In the genomic region with DNA sequence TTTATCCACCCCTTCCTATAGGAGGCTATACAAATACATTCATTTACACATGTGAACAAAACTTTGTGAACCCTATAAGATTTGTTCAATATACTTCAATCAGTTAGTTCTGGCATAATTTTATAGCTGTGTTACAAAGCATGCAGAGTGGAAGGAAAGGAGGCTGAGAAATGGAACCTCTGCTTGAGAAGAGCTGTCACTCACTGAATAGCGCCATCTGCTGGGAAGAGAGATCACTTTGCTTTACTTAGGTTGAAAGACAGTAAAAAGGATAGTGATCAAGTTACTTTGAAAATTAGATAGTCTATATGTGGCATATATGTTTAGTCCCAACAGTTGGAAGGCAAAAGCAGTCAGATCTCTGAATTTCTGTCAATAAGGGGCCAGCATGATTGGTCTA, we compare ENCODE assay signal across 8 mouse cellular contexts.
DNase-seq lines count a peak whose midpoint lies in the region; ATAC-seq and TF ChIP-seq lines count a peak whose summit lies in the region.
"Had no signal": no experiment of that assay in that cellular context is flagged by ENCODE, and none has a peak within 500 bp of the region (broad histone marks: within the 10 kb centered on the region; RNA-seq: fewer than 3 reads in every experiment).

No protein-coding gene starts in this region.

- WGBS in kidney, postnatal 0 days = 26% methylated on average over 1 of the region's 1 CpGs
- WGBS in kidney, embryonic 15.5 days = 30% methylated on average over 1 of the region's 1 CpGs
- 29% methylated on average over 1 of the region's 1 CpGs for WGBS in midbrain, embryonic 14.5 days

- no peaks in the 10 kb centered on the region for H3K9me3 ChIP-seq in kidney, postnatal 0 days (replicated peaks; ENCODE audit: low read length)
- H3K9me3 ChIP-seq in kidney, embryonic 15.5 days (replicated peaks) = no peaks in the 10 kb centered on the region
- H3K9me3 ChIP-seq in MEL (replicated peaks; ENCODE audit: insufficient read depth, low read length) = no peaks in the 10 kb centered on the region
- no peaks in the 10 kb centered on the region for H3K9me3 ChIP-seq in midbrain, embryonic 14.5 days (ENCODE audit: control insufficient read depth, low read length)
- H3K9me3 ChIP-seq: embryonic facial prominence, embryonic 13.5 days had no signal

- no peak overlapping the region for H3K27ac ChIP-seq in kidney, postnatal 0 days
- H3K27ac ChIP-seq in kidney, embryonic 15.5 days = no peak overlapping the region
- H3K27ac ChIP-seq in MEL (ENCODE audit: control insufficient read depth, low read depth, low read length) = no peak overlapping the region
- H3K27ac ChIP-seq in midbrain, embryonic 14.5 days (replicated peaks; ENCODE audit: low read depth, low read length) = no peak overlapping the region
- H3K27ac ChIP-seq: embryonic facial prominence, embryonic 13.5 days had no signal

- no peak for TF ChIP-seq EP300 in MEL (IDR thresholded peaks at IDR 0.05; ENCODE audit: low read depth in 1 of 2, low read length in 2 of 2)

- peak; percentile 52 for DNase-seq in kidney, postnatal 0 days (ENCODE audit: low spot score)
- peak; percentile 49 for DNase-seq in MEL (ENCODE audit: low read depth, low spot score)
- peak; percentile 88 for DNase-seq in brain, embryonic 14.5 days (ENCODE audit: low read depth)
- peak; percentile 18 to 37 for DNase-seq in kidney, postnatal 4 days
- peak; percentile 91 for DNase-seq in midbrain, embryonic 14.5 days
- no peak for DNase-seq in spleen, adult 12 weeks (ENCODE audit: low spot score)

- no peak overlapping the region for H3K4me3 ChIP-seq in kidney, postnatal 0 days (replicated peaks; ENCODE audit: low read depth, low read length)
- H3K4me3 ChIP-seq in kidney, embryonic 15.5 days (replicated peaks) = no peak overlapping the region
- no peak overlapping the region for H3K4me3 ChIP-seq in MEL (ENCODE audit: control insufficient read depth in 1 of 2, insufficient read depth in 1 of 2, low read depth in 2 of 2, low read length in 2 of 2)
- no peak overlapping the region for H3K4me3 ChIP-seq in midbrain, embryonic 14.5 days (replicated peaks; ENCODE audit: low read depth, low read length)
- H3K4me3 ChIP-seq: embryonic facial prominence, embryonic 13.5 days had no signal

- no peaks in the 10 kb centered on the region for H3K4me1 ChIP-seq in kidney, postnatal 0 days (replicated peaks; ENCODE audit: insufficient read depth, low read length)
- no peaks in the 10 kb centered on the region for H3K4me1 ChIP-seq in kidney, embryonic 15.5 days
- H3K4me1 ChIP-seq in MEL (ENCODE audit: control insufficient read depth in 1 of 2, insufficient read depth in 2 of 2, low read length in 2 of 2) = no peaks in the 10 kb centered on the region
- no peaks in the 10 kb centered on the region for H3K4me1 ChIP-seq in midbrain, embryonic 14.5 days (ENCODE audit: control insufficient read depth, insufficient read depth, low read length)
- H3K4me1 ChIP-seq: embryonic facial prominence, embryonic 13.5 days had no signal

- H3K79me2 ChIP-seq in MEL (ENCODE audit: control insufficient read depth, insufficient read depth, low read length, poor library complexity) = no peaks in the 10 kb centered on the region

- no peak for TF ChIP-seq POLR2A in MEL (IDR thresholded peaks at IDR 0.05; ENCODE audit: control insufficient read depth in 1 of 2, insufficient read depth in 1 of 2, low read depth in 1 of 2, low read length in 2 of 2, poor library complexity in 1 of 2)
- no peak for TF ChIP-seq POLR2A in brain, embryonic 14.5 days (IDR thresholded peaks at IDR 0.05; ENCODE audit: borderline replicate concordance, extremely low read depth, insufficient read depth, insufficient read length, poor library complexity, severe bottlenecking)

- no peak overlapping the region for H3K9ac ChIP-seq in kidney, postnatal 0 days (ENCODE audit: low read depth, low read length)
- H3K9ac ChIP-seq in kidney, embryonic 15.5 days = no peak overlapping the region
- no peak overlapping the region for H3K9ac ChIP-seq in MEL (ENCODE audit: control insufficient read depth, low read depth, low read length, poor library complexity, severe bottlenecking)
- no peak overlapping the region for H3K9ac ChIP-seq in midbrain, embryonic 14.5 days (replicated peaks; ENCODE audit: low read length)
- H3K9ac ChIP-seq: embryonic facial prominence, embryonic 13.5 days had no signal

- H3K4me2 ChIP-seq in kidney, postnatal 0 days (ENCODE audit: low read length) = no peak overlapping the region
- H3K4me2 ChIP-seq in kidney, embryonic 15.5 days = no peak overlapping the region
- no peak overlapping the region for H3K4me2 ChIP-seq in midbrain, embryonic 14.5 days (ENCODE audit: low read length)
- H3K4me2 ChIP-seq: embryonic facial prominence, embryonic 13.5 days had no signal

- peak; percentile 34 for TF ChIP-seq RAD21 in MEL (IDR thresholded peaks at IDR 0.05; ENCODE audit: low read depth, low read length)

- peak; percentile 69 for TF ChIP-seq CTCF in kidney, postnatal 0 days (IDR thresholded peaks at IDR 0.05; ENCODE audit: low read depth)
- TF ChIP-seq CTCF in MEL (IDR thresholded peaks at IDR 0.05 in 2 of 3, conservative IDR thresholded peaks at IDR 0.05 in 1 of 3; ENCODE audit: control insufficient read depth in 1 of 3, insufficient read depth in 1 of 3, low read depth in 2 of 3, low read length in 3 of 3, poor library complexity in 1 of 3, severe bottlenecking in 1 of 3) = peak; percentile 34 to 51 (median 45); a peak in 5 of 6 replicates
- peak; percentile 58; the same call in 1 of the 2 replicates for TF ChIP-seq CTCF in brain, embryonic 14.5 days (IDR thresholded peaks at IDR 0.05; ENCODE audit: borderline replicate concordance, extremely low read depth, insufficient read depth, insufficient read length)

- no peaks in the 10 kb centered on the region for H3K36me3 ChIP-seq in kidney, postnatal 0 days (ENCODE audit: insufficient read depth, low read length)
- H3K36me3 ChIP-seq in kidney, embryonic 15.5 days = no peaks in the 10 kb centered on the region
- H3K36me3 ChIP-seq in MEL (ENCODE audit: control insufficient read depth in 1 of 2, insufficient read depth in 2 of 2, low read length in 2 of 2) = no peaks in the 10 kb centered on the region
- no peaks in the 10 kb centered on the region for H3K36me3 ChIP-seq in midbrain, embryonic 14.5 days (ENCODE audit: control insufficient read depth, insufficient read depth, low read length)
- H3K36me3 ChIP-seq: embryonic facial prominence, embryonic 13.5 days had no signal

- no peaks in the 10 kb centered on the region for H3K27me3 ChIP-seq in kidney, postnatal 0 days (ENCODE audit: insufficient read depth, low read length)
- H3K27me3 ChIP-seq in kidney, embryonic 15.5 days = no peaks in the 10 kb centered on the region
- H3K27me3 ChIP-seq in MEL (ENCODE audit: control insufficient read depth in 1 of 2, insufficient read depth in 2 of 2, low read length in 2 of 2) = no peaks in the 10 kb centered on the region
- no peaks in the 10 kb centered on the region for H3K27me3 ChIP-seq in midbrain, embryonic 14.5 days (ENCODE audit: control insufficient read depth, insufficient read depth, low read length)
- H3K27me3 ChIP-seq: embryonic facial prominence, embryonic 13.5 days had no signal

- no peak for ATAC-seq in kidney, postnatal 0 days (replicated peaks; ENCODE audit: low FRiP score, low read depth)
- ATAC-seq in kidney, embryonic 15.5 days (replicated peaks; ENCODE audit: low FRiP score) = no peak
- ATAC-seq in midbrain, embryonic 14.5 days (ENCODE audit: low FRiP score, low TSS enrichment) = peak; percentile 55; the same call in 1 of the 2 replicates

TF ChIP-seq in MEL, 35 proteins besides CTCF, POLR2A, EP300 and RAD21:
- peak; percentile 17; the same call in 1 of the 2 replicates for TF ChIP-seq ZC3H11A (IDR thresholded peaks at IDR 0.05; ENCODE audit: low read depth, low read length)
- peak; percentile 64 for TF ChIP-seq SMC3 (IDR thresholded peaks at IDR 0.05; ENCODE audit: low read depth, low read length)
- TF ChIP-seq ETS1 (IDR thresholded peaks at IDR 0.05; ENCODE audit: low read depth, low read length) = no peak
